ENCODE assay signal across 11 mouse cellular contexts in genomic region chr9:29325137-29325536, GRCm38 (mm10).
"Had no signal": no experiment of that assay in that cellular context is flagged by ENCODE, and none has a peak within 500 bp of the region (broad histone marks: within the 10 kb centered on the region; RNA-seq: fewer than 3 reads in every experiment).

No protein-coding gene starts in this region.

- H3K4me1 ChIP-seq: liver, embryonic 13.5 days; midbrain, embryonic 13.5 days had no signal

- H3K9ac ChIP-seq: limb, embryonic 12.5 days; liver, embryonic 13.5 days; liver, postnatal 0 days; midbrain, embryonic 13.5 days had no signal

- H3K4me3 ChIP-seq: limb, embryonic 12.5 days; liver, embryonic 13.5 days; midbrain, embryonic 13.5 days had no signal

- H3K4me2 ChIP-seq: limb, embryonic 12.5 days; liver, embryonic 13.5 days; midbrain, embryonic 13.5 days had no signal

- DNase-seq: kidney, adult 8-10 months; kidney, postnatal 25 days; liver; liver, embryonic 13.5 days; liver, postnatal 0 days; lung, postnatal 36 days; right cerebral cortex, postnatal 14 days; thymus, postnatal 4 days had no signal

- ATAC-seq: liver, postnatal 0 days; midbrain, embryonic 13.5 days had no signal

- H3K27me3 ChIP-seq: liver, embryonic 13.5 days; midbrain, embryonic 13.5 days had no signal

- H3K27ac ChIP-seq: limb, embryonic 12.5 days; liver, embryonic 13.5 days; midbrain, embryonic 13.5 days; stomach, postnatal 0 days had no signal

- H3K36me3 ChIP-seq: limb, embryonic 12.5 days; liver, embryonic 13.5 days; midbrain, embryonic 13.5 days had no signal

- H3K9me3 ChIP-seq: limb, embryonic 12.5 days; liver, embryonic 13.5 days; midbrain, embryonic 13.5 days had no signal
